Mouse (Mus musculus): ENCODE data around the gene Sigirr. TPM values are rescaled to one million over a fixed set of nuclear protein-coding genes. Genes with fewer than 3 reads are reported as not detected.

Sigirr gene
- total RNA-seq, 1 experiment from 2014 or later: 22.0 TPM

DNA sequence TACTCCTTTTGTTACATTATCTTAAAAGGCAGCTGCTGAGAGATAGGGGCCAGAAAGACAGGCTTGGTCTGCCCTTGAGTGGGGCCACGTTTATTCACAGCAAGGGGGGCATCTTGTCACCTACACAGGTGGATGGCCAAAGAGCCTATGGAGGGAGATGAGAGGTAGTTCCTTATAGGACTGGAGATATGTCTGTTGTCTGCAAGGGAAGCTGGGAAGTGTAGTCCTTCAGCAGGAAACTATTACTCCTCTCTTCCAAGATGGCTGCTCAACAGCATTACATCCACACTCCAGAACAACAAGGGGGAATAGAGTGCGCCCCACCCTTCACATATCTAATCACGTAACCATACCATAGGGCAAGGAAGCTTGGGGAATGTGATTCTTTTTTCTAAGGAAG is 19.1 kb upstream of the Sigirr start:
- ATAC-seq (replicated peaks in 1 of 2; ENCODE audit: insufficient read depth in 1 of 2, low FRiP score in 2 of 2, low TSS enrichment in 1 of 2, low read depth in 1 of 2, poor library complexity in 2 of 2, severe bottlenecking in 2 of 2): no peak

GRCm38 (mm10) chr7:141117636-141118035 is 17.3 kb upstream of the Sigirr start, which contains the start of gene Ano9:
Ano9 (minus strand) TSS chr7:141117806.
- ATAC-seq (replicated peaks in 1 of 2; ENCODE audit: insufficient read depth in 1 of 2, low FRiP score in 2 of 2, low TSS enrichment in 1 of 2, low read depth in 1 of 2, poor library complexity in 2 of 2, severe bottlenecking in 2 of 2): no peak

- no peak for ATAC-seq (replicated peaks in 1 of 2; ENCODE audit: insufficient read depth in 1 of 2, low FRiP score in 2 of 2, low TSS enrichment in 1 of 2, low read depth in 1 of 2, poor library complexity in 2 of 2, severe bottlenecking in 2 of 2)
Measured at GRCm38 (mm10) chr7:141115874-141116273, 15.5 kb upstream of the Sigirr start.

- ATAC-seq (replicated peaks in 1 of 2; ENCODE audit: insufficient read depth in 1 of 2, low FRiP score in 2 of 2, low TSS enrichment in 1 of 2, low read depth in 1 of 2, poor library complexity in 2 of 2, severe bottlenecking in 2 of 2): no peak
Measured at GRCm38 (mm10) chr7:141103161-141103560, 2.8 kb upstream of the Sigirr start.

GRCm38 (mm10) chr7:141097177-141097576 is 3.2 kb downstream of the Sigirr start:
- no peak for ATAC-seq (replicated peaks in 1 of 2; ENCODE audit: insufficient read depth in 1 of 2, low FRiP score in 2 of 2, low TSS enrichment in 1 of 2, low read depth in 1 of 2, poor library complexity in 2 of 2, severe bottlenecking in 2 of 2)

- peak; percentile 79 to 87 for ATAC-seq (replicated peaks in 1 of 2; ENCODE audit: insufficient read depth in 1 of 2, low FRiP score in 2 of 2, low TSS enrichment in 1 of 2, low read depth in 1 of 2, poor library complexity in 2 of 2, severe bottlenecking in 2 of 2)
Measured at GRCm38 (mm10) chr7:141096649-141097056, 3.7 kb downstream of the Sigirr start.

DNA sequence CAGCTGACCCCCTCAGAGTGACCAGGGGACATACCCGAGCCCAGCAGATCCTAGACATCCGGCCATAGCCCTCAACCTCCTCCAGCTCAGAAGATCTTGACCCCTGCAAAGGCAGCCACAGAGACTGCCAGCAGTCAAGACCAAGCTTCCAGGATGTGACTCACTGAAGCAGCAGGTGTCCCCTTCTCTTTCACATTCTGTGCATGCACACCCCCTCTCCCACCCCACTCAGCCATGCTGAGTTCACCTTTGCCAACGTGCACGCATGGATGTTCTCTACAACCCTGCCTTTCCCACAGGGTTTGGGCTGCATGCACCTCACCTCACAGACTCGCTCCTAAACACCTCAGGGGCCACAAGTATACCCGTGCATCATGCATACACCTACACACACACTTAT is 4.4 kb downstream of the Sigirr start:
- ATAC-seq (replicated peaks in 1 of 2; ENCODE audit: insufficient read depth in 1 of 2, low FRiP score in 2 of 2, low TSS enrichment in 1 of 2, low read depth in 1 of 2, poor library complexity in 2 of 2, severe bottlenecking in 2 of 2): no peak

DNA sequence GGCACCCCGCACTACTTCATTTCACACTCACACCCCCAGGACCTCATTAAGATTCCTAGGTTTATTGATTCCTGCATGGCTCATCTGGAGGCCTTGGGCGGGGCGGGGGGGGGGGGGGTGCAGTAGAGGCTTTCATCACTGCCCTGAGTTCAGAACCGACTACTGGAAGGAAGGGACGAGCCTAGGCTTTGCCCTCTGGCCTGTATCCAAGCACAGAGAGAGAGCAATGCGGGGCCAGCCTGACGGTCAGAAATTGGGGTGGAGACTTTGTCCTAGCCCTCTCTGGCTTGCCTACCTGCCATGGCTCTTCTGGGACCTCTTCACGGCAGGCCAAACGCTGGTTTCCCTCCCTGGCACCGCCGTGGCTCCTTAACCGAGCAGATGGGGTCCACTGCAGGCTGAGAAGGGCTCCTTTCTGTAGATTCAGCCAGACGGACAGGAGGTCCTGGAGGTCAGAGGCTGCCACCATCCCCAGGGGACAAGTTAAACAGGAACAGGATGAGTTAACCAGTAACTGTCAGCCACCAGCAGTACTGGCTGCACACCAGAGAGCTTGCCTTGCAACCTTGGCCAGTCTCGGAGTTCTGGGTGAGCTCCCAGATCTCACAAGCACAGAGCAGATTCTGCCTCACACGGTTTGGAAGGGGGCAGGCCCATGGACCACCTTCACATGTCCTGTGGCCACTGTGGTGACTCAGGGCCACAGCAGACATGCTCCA is 5.7 kb downstream of the Sigirr start:
- no peak for ATAC-seq (replicated peaks in 1 of 2; ENCODE audit: insufficient read depth in 1 of 2, low FRiP score in 2 of 2, low TSS enrichment in 1 of 2, low read depth in 1 of 2, poor library complexity in 2 of 2, severe bottlenecking in 2 of 2)

DNA sequence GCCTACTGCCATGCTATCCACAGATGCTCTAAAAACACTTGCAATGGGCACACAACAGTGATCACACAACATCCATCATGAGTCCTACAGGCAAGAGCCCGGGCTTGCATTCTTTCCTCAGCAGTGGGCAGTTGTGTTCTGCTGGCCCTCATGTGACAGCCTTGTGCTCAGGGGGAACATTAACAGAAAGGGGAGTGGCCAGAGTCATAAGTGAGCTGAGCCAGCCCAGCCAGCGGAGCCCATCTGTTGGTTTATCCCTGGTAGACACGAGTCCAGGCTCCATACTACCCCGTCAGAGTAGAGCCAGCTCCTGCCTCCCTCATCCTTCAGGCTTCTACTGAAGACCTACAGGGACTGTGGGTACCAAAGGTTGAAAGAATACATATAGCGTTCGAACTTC is 6.4 kb downstream of the Sigirr start:
- ATAC-seq (replicated peaks in 1 of 2; ENCODE audit: insufficient read depth in 1 of 2, low FRiP score in 2 of 2, low TSS enrichment in 1 of 2, low read depth in 1 of 2, poor library complexity in 2 of 2, severe bottlenecking in 2 of 2): no peak

- ATAC-seq (replicated peaks in 1 of 2; ENCODE audit: insufficient read depth in 1 of 2, low FRiP score in 2 of 2, low TSS enrichment in 1 of 2, low read depth in 1 of 2, poor library complexity in 2 of 2, severe bottlenecking in 2 of 2): peak; percentile 74 to 79
Measured at GRCm38 (mm10) chr7:141092051-141092735, 8.2 kb downstream of the Sigirr start.

DNA sequence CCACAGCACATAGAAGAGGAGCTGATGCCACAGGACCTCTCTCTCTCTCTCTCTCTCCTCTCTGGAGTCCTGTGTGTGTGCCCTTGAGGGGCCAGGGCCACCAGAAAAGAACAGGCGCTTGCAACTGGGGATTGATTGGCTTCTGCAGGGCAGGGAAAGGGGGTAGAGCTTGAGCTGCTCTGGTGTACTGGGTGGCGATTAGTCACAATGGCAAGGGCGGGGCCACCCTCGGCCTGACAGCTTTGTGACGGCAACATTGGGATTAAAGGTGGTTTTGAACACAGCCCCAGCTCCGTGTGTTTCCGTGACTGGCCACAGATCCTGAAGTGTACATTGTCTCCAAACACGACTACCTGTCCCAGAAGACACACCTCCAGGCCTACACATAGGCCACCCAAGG is 10.1 kb downstream of the Sigirr start:
- no peak for ATAC-seq (replicated peaks in 1 of 2; ENCODE audit: insufficient read depth in 1 of 2, low FRiP score in 2 of 2, low TSS enrichment in 1 of 2, low read depth in 1 of 2, poor library complexity in 2 of 2, severe bottlenecking in 2 of 2)

DNA sequence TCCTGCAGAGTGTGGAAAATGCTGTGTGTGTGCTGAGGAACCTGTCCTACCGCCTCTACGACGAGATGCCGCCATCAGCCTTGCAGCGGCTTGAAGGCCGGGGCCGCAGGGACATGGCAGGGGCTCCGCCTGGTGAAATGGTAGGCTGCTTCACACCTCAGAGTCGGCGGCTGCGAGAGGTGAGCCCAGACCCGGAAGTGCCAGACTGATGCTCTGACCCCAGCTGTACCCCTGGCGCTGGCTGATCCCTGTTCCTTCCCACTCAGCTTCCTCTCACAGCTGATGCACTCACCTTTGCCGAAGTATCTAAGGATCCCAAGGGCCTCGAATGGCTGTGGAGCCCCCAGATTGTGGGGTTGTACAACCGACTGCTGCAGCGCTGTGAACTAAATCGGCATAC is 11.9 kb downstream of the Sigirr start:
- ATAC-seq (replicated peaks in 1 of 2; ENCODE audit: insufficient read depth in 1 of 2, low FRiP score in 2 of 2, low TSS enrichment in 1 of 2, low read depth in 1 of 2, poor library complexity in 2 of 2, severe bottlenecking in 2 of 2): peak; percentile 29 to 39; a peak in 3 of 4 replicates

- no peak for ATAC-seq (replicated peaks in 1 of 2; ENCODE audit: insufficient read depth in 1 of 2, low FRiP score in 2 of 2, low TSS enrichment in 1 of 2, low read depth in 1 of 2, poor library complexity in 2 of 2, severe bottlenecking in 2 of 2)
Measured at GRCm38 (mm10) chr7:141087894-141088293, 12.5 kb downstream of the Sigirr start.

- ATAC-seq (replicated peaks in 1 of 2; ENCODE audit: insufficient read depth in 1 of 2, low FRiP score in 2 of 2, low TSS enrichment in 1 of 2, low read depth in 1 of 2, poor library complexity in 2 of 2, severe bottlenecking in 2 of 2): no peak
Measured at GRCm38 (mm10) chr7:141079481-141080449, 20.6 kb downstream of the Sigirr start.

DNA sequence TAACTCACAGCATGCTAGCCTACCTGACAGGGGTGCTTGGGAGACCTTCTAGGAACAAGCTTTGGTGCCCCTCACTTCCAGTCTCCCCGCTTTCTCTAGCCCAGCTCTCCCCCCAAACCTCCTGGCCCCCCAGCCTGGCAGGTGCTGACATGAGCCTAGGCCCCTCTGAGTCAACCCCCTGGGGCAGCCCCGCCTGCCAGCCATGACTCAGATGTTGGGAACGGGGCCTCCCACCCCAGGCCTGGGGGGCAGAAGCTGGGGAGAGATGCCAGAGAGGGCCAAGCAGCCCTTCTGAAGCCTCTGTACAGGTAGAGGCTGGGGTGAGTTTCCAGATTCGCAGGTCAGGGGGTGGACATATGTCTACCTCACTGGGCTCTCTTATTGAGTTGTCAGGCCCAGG is 21.5 kb downstream of the Sigirr start:
- ATAC-seq (replicated peaks in 1 of 2; ENCODE audit: insufficient read depth in 1 of 2, low FRiP score in 2 of 2, low TSS enrichment in 1 of 2, low read depth in 1 of 2, poor library complexity in 2 of 2, severe bottlenecking in 2 of 2): no peak

DNA sequence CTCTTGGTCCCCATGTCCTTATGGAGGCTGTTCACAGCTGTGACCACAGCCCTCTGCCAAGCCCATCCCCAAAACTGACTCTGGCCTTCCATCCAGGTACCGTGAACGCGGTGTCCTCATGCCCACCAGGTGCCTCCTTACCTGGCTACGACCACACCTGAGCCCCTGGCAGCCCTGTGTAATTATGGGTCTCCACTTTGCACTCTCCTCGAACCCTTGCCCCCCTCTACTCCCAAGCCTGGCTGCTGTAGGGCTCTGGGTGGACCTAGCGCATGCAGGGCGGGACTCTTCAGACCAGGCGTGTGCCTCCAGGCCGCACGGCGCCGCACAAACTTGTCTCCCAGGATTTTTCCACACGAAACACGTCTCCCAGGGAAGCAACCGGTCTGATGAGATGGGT is 22.5 kb downstream of the Sigirr start, which contains the start of gene Pkp3:
Gene Pkp3, plus strand, starts transcription at position 378 of the 400 bp plus-strand sequence.
- no peak for ATAC-seq (replicated peaks in 1 of 2; ENCODE audit: insufficient read depth in 1 of 2, low FRiP score in 2 of 2, low TSS enrichment in 1 of 2, low read depth in 1 of 2, poor library complexity in 2 of 2, severe bottlenecking in 2 of 2)

- ATAC-seq (replicated peaks in 1 of 2; ENCODE audit: insufficient read depth in 1 of 2, low FRiP score in 2 of 2, low TSS enrichment in 1 of 2, low read depth in 1 of 2, poor library complexity in 2 of 2, severe bottlenecking in 2 of 2): no peak
Measured at GRCm38 (mm10) chr7:141073782-141074181, 26.6 kb downstream of the Sigirr start.

Data from hematopoietic stem cell, adult 5-6 weeks (primary cell).